Mouse (Mus musculus): ENCODE results near the gene Zfp791. TPM values are rescaled to one million over a fixed set of nuclear protein-coding genes. Genes with fewer than 3 reads are reported as not detected.

The Zfp791 gene
- total RNA-seq (2012; rRNA removed) = not detected in 2 replicates
- polyA plus RNA-seq (2012; ENCODE audit: insufficient read depth in 1 of 2, insufficient read length in 2 of 2, low read depth in 1 of 2, low replicate concordance in 2 of 2, missing spikeins in 1 of 2) = under 1 TPM in 1 of 2 experiments, not detected in 1; 0.03 TPM

DNA sequence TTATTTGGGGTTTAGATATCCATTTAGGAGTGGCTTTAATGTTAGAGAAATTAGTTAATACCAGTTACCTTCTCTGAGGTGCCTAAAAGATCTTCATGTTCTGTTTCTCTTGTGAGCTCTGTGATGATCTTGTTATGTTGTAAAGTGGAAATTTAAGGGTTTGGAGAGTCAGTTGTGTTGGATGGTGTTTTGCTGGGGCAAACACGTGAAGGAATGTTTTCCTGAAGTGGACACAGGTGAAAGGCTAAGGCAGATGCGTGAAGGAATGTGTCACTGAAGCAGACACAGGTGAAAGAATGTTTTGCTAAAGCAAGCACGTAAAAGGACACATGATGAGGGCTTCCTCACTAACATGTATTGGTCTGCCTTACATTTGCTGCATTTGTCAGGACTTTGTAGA is at the start of gene Zfp791:
Gene Zfp791, minus strand, starts transcription at position 101 of the 400 bp plus-strand sequence.
- no peaks in the 10 kb centered on the region for H3K27me3 ChIP-seq (ENCODE audit: control insufficient read depth in 1 of 2, insufficient read depth in 2 of 2, low read length in 2 of 2)
- TF ChIP-seq RCOR1 (IDR thresholded peaks at IDR 0.05; ENCODE audit: low read depth, low read length) (no peak), USF1 (IDR thresholded peaks at IDR 0.05; ENCODE audit: low read depth, low read length) (no peak), POLR2A (IDR thresholded peaks at IDR 0.05; ENCODE audit: control insufficient read depth in 1 of 2, insufficient read depth in 1 of 2, low read depth in 1 of 2, low read length in 2 of 2, poor library complexity in 1 of 2) (no peak), UBTF (IDR thresholded peaks at IDR 0.05; ENCODE audit: borderline replicate concordance, insufficient read depth, low read depth, low read length) (no peak), EP300 (IDR thresholded peaks at IDR 0.05; ENCODE audit: low read depth in 1 of 2, low read length in 2 of 2) (no peak), GATA1 (IDR thresholded peaks at IDR 0.05; ENCODE audit: low read depth, low read length) (no peak), ETS1 (IDR thresholded peaks at IDR 0.05; ENCODE audit: low read depth, low read length) (no peak), MAZ (IDR thresholded peaks at IDR 0.05; ENCODE audit: low read depth, low read length) (no peak), E2F4 (IDR thresholded peaks at IDR 0.05; ENCODE audit: borderline replicate concordance, low read depth, low read length) (no peak), MAFK (IDR thresholded peaks at IDR 0.05; ENCODE audit: borderline replicate concordance, low read depth, low read length) (no peak), SIN3A (IDR thresholded peaks at IDR 0.05; ENCODE audit: low read length) (no peak), POLR2AphosphoS2 (IDR thresholded peaks at IDR 0.05; ENCODE audit: low read length) (no peak), MYC (IDR thresholded peaks at IDR 0.05; ENCODE audit: low read depth, low read length) (no peak), CHD2 (IDR thresholded peaks at IDR 0.05; ENCODE audit: low read length) (no peak), GABPA (IDR thresholded peaks at IDR 0.05; ENCODE audit: low read depth, low read length) (no peak), CTCF (IDR thresholded peaks at IDR 0.05 in 2 of 3, conservative IDR thresholded peaks at IDR 0.05 in 1 of 3; ENCODE audit: control insufficient read depth in 1 of 3, insufficient read depth in 1 of 3, low read depth in 2 of 3, low read length in 3 of 3, poor library complexity in 1 of 3, severe bottlenecking in 1 of 3) (no peak), ZMIZ1 (IDR thresholded peaks at IDR 0.05; ENCODE audit: low read depth, low read length) (no peak)

DNA sequence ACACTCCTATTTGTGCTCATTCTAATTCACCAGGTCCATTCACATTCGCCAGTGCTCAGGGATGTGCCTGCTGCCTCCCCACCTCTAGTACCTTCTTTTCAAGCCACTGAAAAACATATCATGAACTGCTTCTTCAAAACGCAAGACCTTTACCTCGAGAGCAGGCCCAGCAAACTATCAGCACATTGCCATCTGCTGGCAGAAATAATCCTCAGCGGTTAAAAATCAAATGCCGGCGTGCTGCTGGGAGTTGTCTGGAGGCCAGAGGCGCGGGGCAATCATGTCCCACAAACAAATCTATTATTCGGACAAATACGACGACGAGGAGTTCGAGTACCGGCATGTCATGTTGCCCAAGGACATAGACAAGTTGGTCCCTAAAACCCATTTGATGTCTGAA is 48.4 kb upstream of the Zfp791 start:
- Histone ChIP-seq H3K36me3 (ENCODE audit: control insufficient read depth in 1 of 2, insufficient read depth in 2 of 2, low read length in 2 of 2) (no peaks in the 10 kb centered on the region; a peak in 1 of 4 replicates), H3K9me3 (replicated peaks; ENCODE audit: insufficient read depth, low read length) (no peaks in the 10 kb centered on the region), H3K4me3 (ENCODE audit: control insufficient read depth in 1 of 2, insufficient read depth in 1 of 2, low read depth in 2 of 2, low read length in 2 of 2) (no peak overlapping the region), H3K27ac (ENCODE audit: control insufficient read depth, low read depth, low read length) (no peak overlapping the region), H3K4me1 (ENCODE audit: control insufficient read depth in 1 of 2, insufficient read depth in 2 of 2, low read length in 2 of 2) (peaks cover 0 to 2% of the 10 kb centered on the region in 2 experiments; a peak in 2 of 4 replicates), H3K79me2 (ENCODE audit: control insufficient read depth, insufficient read depth, low read length, poor library complexity) (no peaks in the 10 kb centered on the region), H3K9ac (ENCODE audit: control insufficient read depth, low read depth, low read length, poor library complexity, severe bottlenecking) (no peak overlapping the region), H3K27me3 (ENCODE audit: control insufficient read depth in 1 of 2, insufficient read depth in 2 of 2, low read length in 2 of 2) (no peaks in the 10 kb centered on the region)
- DNase-seq (ENCODE audit: low read depth, low spot score) = peak; percentile 60
- peak; percentile 88 for TF ChIP-seq SMC3 (IDR thresholded peaks at IDR 0.05; ENCODE audit: low read depth, low read length)
- peak; percentile 78 for TF ChIP-seq ZC3H11A (IDR thresholded peaks at IDR 0.05; ENCODE audit: low read depth, low read length)
- TF ChIP-seq RAD21 (IDR thresholded peaks at IDR 0.05; ENCODE audit: low read depth, low read length) = peak; percentile 75
- TF ChIP-seq ZKSCAN1 (IDR thresholded peaks at IDR 0.05; ENCODE audit: low read depth, low read length) = no peak
- peak; percentile 41 for TF ChIP-seq SIN3A (IDR thresholded peaks at IDR 0.05; ENCODE audit: low read length)
- TF ChIP-seq CTCF (IDR thresholded peaks at IDR 0.05 in 2 of 3, conservative IDR thresholded peaks at IDR 0.05 in 1 of 3; ENCODE audit: control insufficient read depth in 1 of 3, insufficient read depth in 1 of 3, low read depth in 2 of 3, low read length in 3 of 3, poor library complexity in 1 of 3, severe bottlenecking in 1 of 3) = peak in 2 of 3 experiments; percentile 66 to 73; a peak in 4 of 6 replicates

More for the DNA sequence above, at the start of gene Zfp791:
- H3K27ac ChIP-seq (ENCODE audit: control insufficient read depth, low read depth, low read length) = no peak within 1 kb of the TSS
- no peak within 1 kb of the TSS for H3K9ac ChIP-seq (ENCODE audit: control insufficient read depth, low read depth, low read length, poor library complexity, severe bottlenecking)
- no peak within 1 kb of the TSS for H3K4me3 ChIP-seq (ENCODE audit: control insufficient read depth in 1 of 2, insufficient read depth in 1 of 2, low read depth in 2 of 2, low read length in 2 of 2)
- DNase-seq (ENCODE audit: low read depth, low spot score) = no peak
- no peaks in the 10 kb centered on the region for H3K9me3 ChIP-seq (replicated peaks; ENCODE audit: insufficient read depth, low read length)
- H3K79me2 ChIP-seq (ENCODE audit: control insufficient read depth, insufficient read depth, low read length, poor library complexity) = no peaks in the 10 kb centered on the region
- H3K36me3 ChIP-seq (ENCODE audit: control insufficient read depth in 1 of 2, insufficient read depth in 2 of 2, low read length in 2 of 2) = peaks cover 0 to 2% of the 10 kb centered on the region in 2 experiments; a peak in 1 of 4 replicates
- H3K4me1 ChIP-seq (ENCODE audit: control insufficient read depth in 1 of 2, insufficient read depth in 2 of 2, low read length in 2 of 2) = peaks cover 0 to 2% of the 10 kb centered on the region in 2 experiments; a peak in 2 of 4 replicates

Data from MEL (cell line).